Mouse (Mus musculus) activated CD4-positive, CD25-positive, alpha-beta regulatory T cell, adult 9 weeks (primary cell): ENCODE data around the gene Apol8. TPM values are rescaled to one million over a fixed set of nuclear protein-coding genes. Genes with fewer than 3 reads are reported as not detected.

Experiments
- polyA plus RNA-seq: library from polyadenylated mRNA; unstranded; fragments of 100-300 nt; shearing (Covaris generic); gene quantifications from one replicate; pipeline ENCODE4 v1.2.1, GENCODE M21; 2017

Apol8 gene
- 0.20 TPM for polyA plus RNA-seq

GRCm38 (mm10) chr15:77756848-77757247, at the start of gene Apol8:
Gene Apol8, minus strand, starts transcription at chr15:77757003.

DNA sequence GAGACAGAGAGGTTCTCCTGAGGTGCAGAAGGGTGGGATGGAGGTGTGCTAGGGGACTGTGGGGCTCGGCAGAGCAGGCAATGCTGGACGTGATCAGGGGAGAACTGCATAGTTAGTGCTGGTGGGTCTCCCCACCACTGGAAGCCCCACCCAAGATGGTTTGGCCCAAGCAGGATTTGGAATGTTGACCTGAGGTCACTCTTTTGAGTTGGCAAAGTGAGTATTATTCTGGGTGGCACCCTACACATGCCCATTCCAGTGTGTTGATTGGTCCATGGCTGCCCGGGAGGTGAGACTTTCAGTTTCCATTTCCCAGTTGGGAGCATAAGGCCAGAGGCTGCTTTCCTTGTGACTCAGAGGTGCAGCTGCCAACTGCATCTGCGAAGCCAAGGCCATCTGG, 28.1 kb downstream of the Apol8 start, which contains the start of gene Apol9b:
TSS of gene Apol9b (plus strand) at position 301 of the 400 bp plus-strand sequence.

DNA sequence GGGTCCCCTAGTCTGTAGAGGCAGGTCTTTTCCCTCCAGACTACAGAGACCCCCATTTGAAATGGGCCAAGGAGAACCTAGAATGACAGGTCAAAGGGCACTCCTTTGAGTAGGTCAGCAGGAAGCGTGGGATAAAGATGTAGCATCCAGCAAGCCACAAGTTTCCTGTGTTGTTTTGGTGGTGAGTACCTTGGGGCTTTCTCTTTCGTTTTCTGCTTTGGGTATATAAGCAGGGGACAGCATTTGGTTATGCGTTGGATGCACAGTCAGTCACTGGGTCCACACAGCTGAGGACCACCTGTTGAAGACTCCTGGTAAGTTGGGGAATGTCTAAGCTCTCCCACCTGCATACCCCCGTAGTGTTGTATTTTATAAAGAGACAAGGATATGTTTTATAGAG, 58.1 kb downstream of the Apol8 start, which contains the start of gene Apol7e:
TSS of gene Apol7e (plus strand) at position 202 of the 400 bp plus-strand sequence.

Other genes starting within 250 kb of the Apol8 start
- gene Apol11a, start 248.7 kb downstream of the Apol8 start, polyA plus RNA-seq = 0.89 TPM
- not detected for gene Apol7c, start 223.7 kb downstream of the Apol8 start, polyA plus RNA-seq
- gene 1700025B11Rik, start 195.1 kb downstream of the Apol8 start, polyA plus RNA-seq = not detected
- 4.6 TPM for gene Apol10b, start 160.9 kb downstream of the Apol8 start, polyA plus RNA-seq
- gene Gm36245, start 157.7 kb downstream of the Apol8 start, polyA plus RNA-seq = not detected
- gene Apol11b, start 113.7 kb downstream of the Apol8 start, polyA plus RNA-seq = 6.1 TPM
- gene Apol7e, start 58.1 kb downstream of the Apol8 start, polyA plus RNA-seq = 79.7 TPM
- gene Apol9b, start 28.0 kb downstream of the Apol8 start, polyA plus RNA-seq = 17.0 TPM
- gene Myh9, start 85.2 kb upstream of the Apol8 start, polyA plus RNA-seq = 477 TPM
- 229 TPM for gene Txn2, start 172.0 kb upstream of the Apol8 start, polyA plus RNA-seq
- gene Foxred2, start 199.7 kb upstream of the Apol8 start, polyA plus RNA-seq = 4.9 TPM
- gene Eif3d, start 213.8 kb upstream of the Apol8 start, polyA plus RNA-seq = 221 TPM